Mouse (Mus musculus) heart, postnatal 0 days (tissue): ENCODE results near the gene Lcp2. TPM values are rescaled to one million over a fixed set of nuclear protein-coding genes. Genes with fewer than 3 reads are reported as not detected.

Source experiments
- ATAC-seq: fragments of 200-750 bp; cut with Nextera tagmentation; 2 replicates; pipeline ENCODE4 v1.8.0; 2017; ENCODE audit warnings: low read depth, moderate number of reproducible peaks, moderate library complexity; ENCODE audit not compliant: insufficient read depth
- DNase-seq: peaks from one replicate; pipeline ENCODE4 v3.0.0-alpha.2; 2016; ENCODE audit warnings: low spot score
- H3K27ac ChIP-seq: fragments of 300-500 bp; sonication (generic); 2 replicates; pipeline ENCODE4 v1.5.1; 2014; ENCODE audit warnings: low read depth, mild to moderate bottlenecking
- H3K27me3 ChIP-seq: fragments of 300-500 bp; sonication (generic); 2 replicates; pipeline ENCODE4 v1.6.1; 2014; ENCODE audit warnings: low read length, mixed read lengths; ENCODE audit not compliant: control insufficient read depth, insufficient read depth
- H3K36me3 ChIP-seq: fragments of 300-500 bp; sonication (generic); replicated peaks from 2 replicates; pipeline ENCODE4 v1.6.1; 2014; ENCODE audit warnings: low read length, mixed read lengths; ENCODE audit not compliant: control insufficient read depth, insufficient read depth
- H3K4me1 ChIP-seq: fragments of 300-500 bp; sonication (generic); 2 replicates; pipeline ENCODE4 v1.6.1; 2014; ENCODE audit warnings: antibody characterized with exemption; ENCODE audit not compliant: control insufficient read depth, insufficient read depth
- H3K4me2 ChIP-seq: fragments of 300-500 bp; sonication (generic); 2 replicates; pipeline ENCODE4 v1.6.1; 2014; ENCODE audit warnings: low read depth, mild to moderate bottlenecking, low read length, moderate library complexity
- H3K4me3 ChIP-seq: fragments of 300-500 bp; sonication (generic); 2 replicates; pipeline ENCODE4 v1.5.1; 2014; ENCODE audit warnings: low read depth, low read length
- H3K9ac ChIP-seq: fragments of 300-500 bp; sonication (generic); replicated peaks from 2 replicates; pipeline ENCODE4 v1.6.1; 2014; ENCODE audit warnings: low read depth, low read length, mixed read lengths
- H3K9me3 ChIP-seq: fragments of 300-500 bp; sonication (generic); replicated peaks from 2 replicates; pipeline ENCODE4 v1.6.1; 2016; ENCODE audit warnings: low read length; ENCODE audit not compliant: control insufficient read depth
- CTCF ChIP-seq: IDR thresholded peaks from 2 replicates; pipeline ENCODE4 v1.5.1; 2016; ENCODE audit warnings: antibody characterized with exemption, control low read depth, low read depth
- EP300 ChIP-seq: IDR thresholded peaks from 2 replicates; pipeline ENCODE4 v1.6.1; 2016; ENCODE audit warnings: antibody characterized with exemption, low read depth
- whole genome bisulfite sequencing: fragments of 180-500 bp; shearing (Covaris S2); extraction: QIAGEN DNeasy Blood & Tissue Kit; methylation state at CpG from one replicate; pipeline ENCODE4 v1.1.7; 2014; 5-methylcytosine and 5-hydroxymethylcytosine counted together
- polyA plus RNA-seq: library from polyadenylated mRNA; unstranded; fragments of >200 nt; fragmentation: Nextera tagmentation; extraction: Ambion mirVana; gene quantifications from 2 replicates; pipeline ENCODE4 v1.2.1, GENCODE M21; 2015
- total RNA-seq: library from RNA; depleted of rRNA; stranded (reverse); fragments of >200 nt; gene quantifications from 2 replicates; pipeline ENCODE4 v1.2.3, GENCODE M21; 2014; ENCODE audit warnings: low replicate concordance

Gene Lcp2
- total and polyA plus RNA-seq, 2 experiments from 2014 or later = 0.08 to 0.63 TPM

GRCm38 (mm10) chr11:34098422-34098821 lies 51.7 kb downstream of the Lcp2 start, which contains the start of gene 4930469K13Rik:
Gene 4930469K13Rik (minus strand): TSS chr11:34098554.
- no peak within 1 kb of the TSS for H3K9ac ChIP-seq
- no peak within 1 kb of the TSS for H3K4me2 ChIP-seq
- TF ChIP-seq CTCF (no peak), EP300 (no peak)
- no peaks in the 10 kb centered on the region for H3K36me3 ChIP-seq
- no peaks in the 10 kb centered on the region for H3K9me3 ChIP-seq
- 85% methylated on average over 10 of the region's 10 CpGs for WGBS
- ATAC-seq (no peak), DNase-seq (no peak)
- H3K4me3 ChIP-seq = no peak within 1 kb of the TSS
- H3K27me3 ChIP-seq = no peaks in the 10 kb centered on the region
- no peak within 1 kb of the TSS for H3K27ac ChIP-seq
- no peaks in the 10 kb centered on the region for H3K4me1 ChIP-seq

- no peak overlapping the region for H3K27ac ChIP-seq
- H3K9me3 ChIP-seq = no peaks in the 10 kb centered on the region
- H3K27me3 ChIP-seq = no peaks in the 10 kb centered on the region
- DNase-seq = no peak
- ATAC-seq = no peak
- no peaks in the 10 kb centered on the region for H3K4me1 ChIP-seq
- no peak for TF ChIP-seq CTCF
- no peak for TF ChIP-seq EP300
- H3K4me3 ChIP-seq = no peak overlapping the region
- H3K36me3 ChIP-seq = no peaks in the 10 kb centered on the region
- H3K4me2 ChIP-seq = no peak overlapping the region
- 53% methylated on average over 4 of the region's 4 CpGs for WGBS
- H3K9ac ChIP-seq = no peak overlapping the region
Measured at GRCm38 (mm10) chr11:34101827-34102226, 55.1 kb downstream of the Lcp2 start.

GRCm38 (mm10) chr11:34104919-34105318 lies 58.2 kb downstream of the Lcp2 start:
- ATAC-seq (no peak), DNase-seq (no peak)
- Histone ChIP-seq H3K4me1 (no peaks in the 10 kb centered on the region), H3K4me3 (no peak overlapping the region), H3K9me3 (no peaks in the 10 kb centered on the region), H3K36me3 (no peaks in the 10 kb centered on the region), H3K27me3 (no peaks in the 10 kb centered on the region), H3K27ac (no peak overlapping the region), H3K9ac (no peak overlapping the region), H3K4me2 (no peak overlapping the region)
- TF ChIP-seq CTCF = no peak
- no peak for TF ChIP-seq EP300
- 45% methylated on average over 1 of the region's 1 CpGs for WGBS

GRCm38 (mm10) chr11:34109260-34109659 lies 62.5 kb downstream of the Lcp2 start:
- WGBS = 86% methylated on average over 1 of the region's 1 CpGs

GRCm38 (mm10) chr11:34111940-34112339 lies 65.2 kb downstream of the Lcp2 start:
- no peaks in the 10 kb centered on the region for H3K36me3 ChIP-seq

More at GRCm38 (mm10) chr11:34109260-34109659, 62.5 kb downstream of the Lcp2 start:
- Histone ChIP-seq H3K36me3 (no peaks in the 10 kb centered on the region), H3K27me3 (no peaks in the 10 kb centered on the region), H3K9me3 (no peaks in the 10 kb centered on the region), H3K9ac (no peak overlapping the region), H3K4me2 (no peak overlapping the region), H3K4me1 (no peaks in the 10 kb centered on the region), H3K27ac (no peak overlapping the region), H3K4me3 (no peak overlapping the region)
- no peak for ATAC-seq
- TF ChIP-seq EP300 (no peak), CTCF (no peak)
- DNase-seq = no peak

GRCm38 (mm10) chr11:34112781-34113380 lies 66.2 kb downstream of the Lcp2 start:
- TF ChIP-seq CTCF (no peak), EP300 (no peak)
- ATAC-seq (no peak), DNase-seq (peak; percentile 17)
- Histone ChIP-seq H3K36me3 (no peaks in the 10 kb centered on the region), H3K27me3 (no peaks in the 10 kb centered on the region), H3K4me1 (no peaks in the 10 kb centered on the region), H3K9ac (no peak overlapping the region), H3K4me2 (no peak overlapping the region), H3K9me3 (no peaks in the 10 kb centered on the region), H3K4me3 (no peak overlapping the region), H3K27ac (no peak overlapping the region)
- 60% methylated on average over 4 of the region's 4 CpGs for WGBS

More at GRCm38 (mm10) chr11:34111940-34112339, 65.2 kb downstream of the Lcp2 start:
- Histone ChIP-seq H3K4me2 (no peak overlapping the region), H3K9ac (no peak overlapping the region), H3K4me3 (no peak overlapping the region), H3K4me1 (no peaks in the 10 kb centered on the region), H3K9me3 (no peaks in the 10 kb centered on the region), H3K27me3 (no peaks in the 10 kb centered on the region), H3K27ac (no peak overlapping the region)
- DNase-seq (no peak), ATAC-seq (no peak)
- TF ChIP-seq CTCF = no peak
- no peak for TF ChIP-seq EP300
- WGBS = 58% methylated on average over 7 of the region's 7 CpGs
